Mouse (Mus musculus) liver, postnatal 0 days (tissue): Measurements from ENCODE around the gene Apaf1. TPM values are rescaled to one million over a fixed set of nuclear protein-coding genes. Genes with fewer than 3 reads are reported as not detected.

Source experiments
- ATAC-seq: fragments of 200-750 bp; cut with Nextera tagmentation; 2 replicates; pipeline ENCODE4 v1.8.0; 2017; ENCODE audit warnings: mild to moderate bottlenecking, moderate library complexity
- DNase-seq: peaks from one replicate; pipeline ENCODE4 v3.0.0-alpha.2; 2016
- H3K27ac ChIP-seq: fragments of 300-500 bp; sonication (generic); 2 replicates; pipeline ENCODE4 v1.5.1; 2014; ENCODE audit warnings: antibody characterized with exemption, moderate library complexity, mild to moderate bottlenecking, low read depth
- H3K27me3 ChIP-seq: fragments of 300-500 bp; sonication (generic); 2 replicates; pipeline ENCODE4 v1.6.1; 2014; ENCODE audit warnings: low read length, control low read depth, mixed read lengths; ENCODE audit not compliant: insufficient read depth
- H3K36me3 ChIP-seq: fragments of 300-500 bp; sonication (generic); replicated peaks from 2 replicates; pipeline ENCODE4 v1.6.1; 2014; ENCODE audit warnings: mild to moderate bottlenecking, control low read depth, low read length, moderate library complexity, mixed read lengths; ENCODE audit not compliant: insufficient read depth
- H3K4me1 ChIP-seq: fragments of 300-500 bp; sonication (generic); 2 replicates; pipeline ENCODE4 v1.6.1; 2014; ENCODE audit warnings: antibody characterized with exemption, mild to moderate bottlenecking, control low read depth; ENCODE audit not compliant: insufficient read depth
- H3K4me2 ChIP-seq: fragments of 300-500 bp; sonication (generic); 2 replicates; pipeline ENCODE4 v1.6.1; 2014; ENCODE audit warnings: low read depth, mild to moderate bottlenecking, low read length, moderate library complexity, mixed read lengths
- H3K4me3 ChIP-seq: fragments of 300-500 bp; sonication (generic); 2 replicates; pipeline ENCODE4 v1.5.1; 2014; ENCODE audit warnings: low read depth, low read length
- H3K9ac ChIP-seq: fragments of 300-500 bp; sonication (generic); replicated peaks from 2 replicates; pipeline ENCODE4 v1.6.1; 2014; ENCODE audit warnings: mild to moderate bottlenecking, moderate library complexity
- H3K9me3 ChIP-seq: fragments of 300-500 bp; sonication (generic); 2 replicates; pipeline ENCODE4 v1.6.1; 2016; ENCODE audit warnings: mild to moderate bottlenecking, control low read depth, low read length, mixed read lengths
- CTCF ChIP-seq: sonication (generic); IDR thresholded peaks from 2 replicates; pipeline ENCODE4 v1.5.1; 2016; ENCODE audit warnings: antibody characterized with exemption, low read depth
- EP300 ChIP-seq: IDR thresholded peaks from 2 replicates; pipeline ENCODE4 v1.6.1; 2016; ENCODE audit warnings: antibody characterized with exemption, low read depth, mild to moderate bottlenecking
- WGBS: fragments of 180-500 bp; shearing (Covaris S2); extraction: QIAGEN DNeasy Blood & Tissue Kit; methylation state at CpG from one replicate; pipeline ENCODE4 v1.1.7; 2014; ENCODE audit not compliant: insufficient replicate concordance; 5-methylcytosine and 5-hydroxymethylcytosine counted together
- polyA plus RNA-seq: library from polyadenylated mRNA; unstranded; fragments of >200 nt; fragmentation: Nextera tagmentation; extraction: Ambion mirVana; gene quantifications from 2 replicates; pipeline ENCODE4 v1.2.1, GENCODE M21; 2015

The Apaf1 gene
- polyA plus RNA-seq, 1 experiment from 2014 or later: 6.8 TPM

DNA sequence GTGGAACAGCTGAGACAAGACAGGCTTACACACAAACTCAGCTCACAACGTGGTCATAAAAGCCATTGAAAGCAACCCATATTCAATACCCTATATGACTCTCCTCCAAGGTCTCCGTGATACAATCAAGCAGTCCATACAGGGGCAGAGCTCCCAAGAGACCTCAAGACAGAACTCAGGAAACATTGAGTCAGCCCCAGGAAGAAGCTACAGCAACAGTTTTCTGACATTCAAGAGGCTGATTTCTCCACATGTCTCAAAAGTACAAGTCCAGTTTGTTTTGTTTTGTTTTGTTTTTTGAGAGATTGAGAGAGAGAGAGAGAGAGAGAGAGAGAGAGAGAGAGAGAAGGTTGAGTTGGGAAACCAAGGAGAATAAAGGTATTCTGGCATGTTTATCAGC is 108.5 kb downstream of the Apaf1 start:
- no peaks in the 10 kb centered on the region for H3K9me3 ChIP-seq
- H3K4me1 ChIP-seq: peaks cover 4% of the 10 kb centered on the region
- H3K27me3 ChIP-seq: peaks cover 13% of the 10 kb centered on the region
- no peak overlapping the region for H3K4me2 ChIP-seq
- TF ChIP-seq CTCF: no peak
- TF ChIP-seq EP300: no peak
- DNase-seq: no peak
- no peaks in the 10 kb centered on the region for H3K36me3 ChIP-seq
- WGBS: 54% methylated on average over 2 of the region's 2 CpGs
- no peak for ATAC-seq
- H3K4me3 ChIP-seq: no peak overlapping the region
- H3K9ac ChIP-seq: no peak overlapping the region
- H3K27ac ChIP-seq: no peak overlapping the region

DNA sequence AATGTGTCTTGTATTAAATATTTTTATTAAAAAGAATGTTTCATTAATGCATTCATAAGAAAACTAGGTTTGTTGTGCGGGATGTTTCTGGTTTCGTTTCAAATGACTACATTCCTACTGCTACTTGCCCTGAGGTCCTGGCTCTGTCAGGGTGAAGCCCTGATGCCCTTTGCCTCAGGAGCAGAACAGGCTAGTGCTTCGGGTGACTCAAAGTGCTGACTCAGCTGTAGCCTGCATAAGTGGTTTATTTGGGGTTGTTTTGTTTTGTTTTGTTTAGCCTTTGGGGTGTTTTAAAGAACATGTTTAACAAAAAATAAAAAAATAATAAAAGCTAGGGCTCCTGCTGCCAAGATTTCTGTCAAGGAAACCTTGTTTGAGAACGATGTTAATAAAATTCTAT is 112.0 kb downstream of the Apaf1 start:
- TF ChIP-seq CTCF (no peak), EP300 (no peak)
- no peak overlapping the region for H3K9ac ChIP-seq
- no peaks in the 10 kb centered on the region for H3K9me3 ChIP-seq
- no peak overlapping the region for H3K27ac ChIP-seq
- no peak overlapping the region for H3K4me3 ChIP-seq
- no peak overlapping the region for H3K4me2 ChIP-seq
- no peaks in the 10 kb centered on the region for H3K36me3 ChIP-seq
- WGBS: 41% methylated on average over 4 of the region's 4 CpGs
- ATAC-seq (no peak), DNase-seq (no peak)
- peaks cover 36% of the 10 kb centered on the region for H3K27me3 ChIP-seq
- peaks cover 4% of the 10 kb centered on the region for H3K4me1 ChIP-seq

DNA sequence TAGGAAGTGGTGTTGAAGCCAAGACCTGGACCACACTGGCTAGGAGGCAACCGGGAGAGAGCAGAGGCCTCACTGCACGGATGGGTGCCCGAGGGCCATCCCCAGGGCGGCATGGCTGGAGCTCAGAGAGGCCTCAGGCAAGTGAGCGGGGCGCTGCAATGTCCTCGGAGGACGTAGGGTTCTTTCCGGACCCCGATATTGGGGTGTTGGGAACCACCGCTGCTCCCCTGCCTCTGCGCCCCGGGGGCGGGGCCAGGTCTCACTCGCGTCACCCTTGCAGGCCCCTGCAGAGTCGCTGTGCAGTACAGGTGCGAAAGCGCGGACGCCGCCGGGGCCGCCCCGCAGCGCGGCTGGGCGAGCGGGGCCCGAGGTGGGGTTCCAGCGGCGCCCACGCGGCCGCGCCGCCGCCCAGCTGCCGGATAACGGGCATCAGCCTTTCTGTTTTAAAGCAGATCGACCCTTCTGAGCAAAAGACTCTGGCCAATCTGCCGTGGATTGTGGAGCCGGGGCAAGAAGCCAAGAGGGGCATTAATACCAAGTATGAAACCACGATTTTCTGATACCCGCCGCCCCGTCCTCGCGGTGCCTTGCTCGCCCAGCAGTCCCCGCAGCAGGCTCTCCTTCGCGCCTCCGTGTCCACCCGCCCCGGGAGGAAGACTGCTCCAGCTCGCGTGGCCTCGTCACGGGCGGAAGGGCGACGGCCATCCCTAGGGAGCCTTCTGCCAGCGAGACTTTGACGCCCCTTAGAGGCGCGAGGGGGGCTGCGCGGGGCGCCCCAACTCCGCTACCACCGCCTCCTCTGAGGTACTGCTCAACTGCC is 113.0 kb downstream of the Apaf1 start:
- ATAC-seq (0 out of 2 replicates have a peak, but pooled peaks have one; percentile 12), DNase-seq (peak; percentile 20)
- peak overlapping the region; percentile 18 for H3K9ac ChIP-seq

DNA sequence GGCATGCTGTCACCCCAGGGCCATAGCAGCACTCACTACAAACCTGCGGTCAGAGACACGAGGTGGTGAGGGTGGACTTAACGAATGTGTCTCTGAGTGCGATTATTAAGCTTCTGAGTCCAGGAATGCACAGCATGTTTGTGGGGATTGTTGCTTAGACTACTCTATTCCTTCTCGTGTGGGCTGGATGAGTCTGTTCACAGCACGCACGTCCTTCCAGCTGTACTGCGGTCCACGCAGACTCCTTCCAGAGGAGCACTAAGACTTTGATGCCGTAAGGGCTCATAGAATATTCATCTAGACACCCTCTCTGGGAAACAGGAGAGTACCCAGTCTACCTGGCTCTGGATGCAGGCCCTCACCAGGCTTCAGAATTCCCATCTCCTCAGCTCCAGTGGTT is 114.3 kb downstream of the Apaf1 start:
- Histone ChIP-seq H3K4me3 (no peak overlapping the region), H3K27me3 (peaks cover 36% of the 10 kb centered on the region), H3K4me2 (no peak overlapping the region), H3K9me3 (no peaks in the 10 kb centered on the region), H3K27ac (no peak overlapping the region), H3K9ac (no peak overlapping the region), H3K36me3 (no peaks in the 10 kb centered on the region), H3K4me1 (peaks cover 4% of the 10 kb centered on the region)
- 82% methylated on average over 10 of the region's 10 CpGs for WGBS
- TF ChIP-seq EP300: no peak
- no peak for TF ChIP-seq CTCF
- no peak for DNase-seq
- no peak for ATAC-seq

More for the DNA sequence above, 113.0 kb downstream of the Apaf1 start:
- H3K27ac ChIP-seq: no peak overlapping the region
- TF ChIP-seq EP300 (no peak), CTCF (no peak)
- peak overlapping the region; percentile 70 for H3K4me2 ChIP-seq
- 3% methylated on average over 72 of the region's 72 CpGs for WGBS
- H3K27me3 ChIP-seq: peaks cover 36% of the 10 kb centered on the region
- H3K9me3 ChIP-seq: no peaks in the 10 kb centered on the region
- no peaks in the 10 kb centered on the region for H3K36me3 ChIP-seq
- H3K4me1 ChIP-seq: peaks cover 4% of the 10 kb centered on the region
- peak overlapping the region; percentile 42 for H3K4me3 ChIP-seq

DNA sequence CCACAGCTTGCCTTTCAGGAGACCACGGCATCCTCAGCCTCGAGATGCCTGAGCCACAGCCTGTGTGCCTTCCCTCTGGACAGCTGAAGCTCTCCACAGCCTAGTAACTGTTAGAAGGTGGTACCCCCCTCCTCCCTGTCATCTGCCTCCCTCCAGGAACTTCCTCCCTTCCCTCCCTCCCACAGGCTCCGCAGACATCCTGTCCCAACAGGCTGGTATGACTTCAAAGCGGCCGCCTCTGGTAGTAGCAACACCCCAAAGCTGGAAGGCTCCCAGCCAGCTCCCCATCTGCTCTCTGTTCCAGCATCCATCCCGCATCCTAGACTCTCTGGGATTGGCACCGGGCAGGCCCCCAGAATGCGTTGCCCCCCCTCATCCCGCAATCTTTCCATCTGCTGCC is 115.7 kb downstream of the Apaf1 start:
- no peak overlapping the region for H3K4me2 ChIP-seq
- TF ChIP-seq CTCF (no peak), EP300 (no peak)
- H3K9me3 ChIP-seq: no peaks in the 10 kb centered on the region
- H3K9ac ChIP-seq: no peak overlapping the region
- WGBS: 11% methylated on average over 9 of the region's 9 CpGs
- no peak for DNase-seq
- H3K4me1 ChIP-seq: peaks cover 4% of the 10 kb centered on the region
- H3K27ac ChIP-seq: no peak overlapping the region
- no peak for ATAC-seq
- peaks cover 34% of the 10 kb centered on the region for H3K27me3 ChIP-seq
- H3K4me3 ChIP-seq: no peak overlapping the region
- H3K36me3 ChIP-seq: no peaks in the 10 kb centered on the region

DNA sequence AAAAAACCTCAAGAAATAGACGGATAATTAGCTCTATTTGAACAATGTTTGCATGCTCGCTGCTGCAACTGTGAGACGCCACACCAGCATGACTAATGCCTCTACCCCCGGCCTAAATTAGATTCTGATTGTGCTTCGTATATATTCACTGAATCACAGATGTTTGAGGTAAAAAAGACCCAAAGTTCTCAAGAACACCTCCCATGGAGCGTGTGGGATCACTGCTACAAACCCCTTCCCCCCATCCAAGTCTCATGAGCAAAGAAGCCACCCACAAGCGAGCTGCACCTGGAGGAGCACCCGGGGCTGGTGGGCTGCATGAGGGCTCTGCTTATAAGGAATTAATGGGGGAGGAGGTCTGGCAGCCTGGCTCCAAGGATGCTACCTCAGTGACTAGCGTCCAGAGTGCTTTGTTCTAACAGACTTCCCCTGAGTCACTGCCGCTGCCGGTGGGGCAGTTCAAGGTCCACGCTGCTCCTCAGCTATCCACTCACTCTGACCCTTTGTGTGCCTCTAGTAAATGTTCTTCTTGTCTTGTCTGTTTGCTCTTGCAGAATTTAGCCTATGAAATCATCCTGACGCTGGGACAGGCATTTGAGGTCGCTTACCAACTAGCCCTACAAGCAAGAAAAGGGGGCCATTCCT is 116.8 kb downstream of the Apaf1 start:
- Histone ChIP-seq H3K4me3 (no peak overlapping the region), H3K27me3 (peaks cover 34% of the 10 kb centered on the region), H3K4me1 (peaks cover 4% of the 10 kb centered on the region), H3K9ac (no peak overlapping the region), H3K4me2 (no peak overlapping the region), H3K27ac (no peak overlapping the region), H3K36me3 (no peaks in the 10 kb centered on the region), H3K9me3 (no peaks in the 10 kb centered on the region)
- WGBS: 48% methylated on average over 14 of the region's 14 CpGs
- ATAC-seq (no peak), DNase-seq (no peak)
- TF ChIP-seq CTCF: no peak
